Mouse (Mus musculus): ENCODE data around the gene Cfap36. TPM values are rescaled to one million over a fixed set of nuclear protein-coding genes. Genes with fewer than 3 reads are reported as not detected.
A peak's percentile ranks its signal among the peaks of the same experiment; 100 is the strongest.

Gene Cfap36
- total RNA-seq, 2 experiments from 2014 or later: 23.5 to 43.6 TPM

GRCm38 (mm10) chr11:29188981-29189380 is 58.2 kb downstream of the Cfap36 start:
- no peak for ATAC-seq (replicated peaks; ENCODE audit: low FRiP score, poor library complexity, severe bottlenecking)

GRCm38 (mm10) chr11:29181751-29182150 is 65.5 kb downstream of the Cfap36 start:
- no peak for ATAC-seq (replicated peaks; ENCODE audit: low FRiP score, poor library complexity, severe bottlenecking)

DNA sequence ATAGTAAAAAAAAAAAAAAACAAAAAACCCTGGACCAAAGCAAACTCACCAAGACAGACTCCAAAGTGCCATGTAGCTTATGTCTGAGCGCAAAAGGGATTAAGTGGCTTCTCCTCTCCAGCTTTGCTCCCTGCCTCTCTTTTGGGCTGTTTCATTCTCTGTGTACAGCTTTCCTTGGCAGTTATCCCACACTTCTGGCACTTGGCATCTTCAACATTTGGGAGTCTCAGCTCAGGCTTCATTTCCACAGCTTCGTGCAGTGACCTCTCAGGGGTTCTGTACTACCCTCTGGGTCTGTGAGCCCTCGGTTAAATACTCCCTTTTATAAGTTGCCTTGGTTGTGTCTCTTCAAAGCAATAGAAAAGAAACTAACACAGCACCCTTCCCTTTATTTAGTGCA is 66.6 kb downstream of the Cfap36 start:
- no peak for ATAC-seq (replicated peaks; ENCODE audit: low FRiP score, poor library complexity, severe bottlenecking)

DNA sequence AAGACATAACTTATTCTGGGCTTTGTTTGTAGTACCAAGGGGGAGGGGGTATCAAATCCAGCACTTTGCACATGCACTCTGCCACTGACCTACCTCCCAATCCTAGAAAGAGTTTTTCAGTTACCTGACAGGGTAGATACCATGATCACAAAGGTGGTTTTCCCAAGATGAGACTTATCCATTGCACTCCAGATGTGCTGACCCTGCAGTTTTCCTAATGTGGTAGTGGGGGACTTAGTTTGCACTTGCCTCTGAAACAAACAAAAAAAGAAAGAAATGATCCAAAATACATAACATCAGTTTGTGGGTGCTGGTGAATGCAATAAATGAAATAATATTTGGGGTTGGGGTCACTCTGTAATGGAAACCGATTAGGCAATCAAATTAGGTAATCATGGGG is 67.9 kb downstream of the Cfap36 start:
- no peak for ATAC-seq (replicated peaks; ENCODE audit: low FRiP score, poor library complexity, severe bottlenecking)

DNA sequence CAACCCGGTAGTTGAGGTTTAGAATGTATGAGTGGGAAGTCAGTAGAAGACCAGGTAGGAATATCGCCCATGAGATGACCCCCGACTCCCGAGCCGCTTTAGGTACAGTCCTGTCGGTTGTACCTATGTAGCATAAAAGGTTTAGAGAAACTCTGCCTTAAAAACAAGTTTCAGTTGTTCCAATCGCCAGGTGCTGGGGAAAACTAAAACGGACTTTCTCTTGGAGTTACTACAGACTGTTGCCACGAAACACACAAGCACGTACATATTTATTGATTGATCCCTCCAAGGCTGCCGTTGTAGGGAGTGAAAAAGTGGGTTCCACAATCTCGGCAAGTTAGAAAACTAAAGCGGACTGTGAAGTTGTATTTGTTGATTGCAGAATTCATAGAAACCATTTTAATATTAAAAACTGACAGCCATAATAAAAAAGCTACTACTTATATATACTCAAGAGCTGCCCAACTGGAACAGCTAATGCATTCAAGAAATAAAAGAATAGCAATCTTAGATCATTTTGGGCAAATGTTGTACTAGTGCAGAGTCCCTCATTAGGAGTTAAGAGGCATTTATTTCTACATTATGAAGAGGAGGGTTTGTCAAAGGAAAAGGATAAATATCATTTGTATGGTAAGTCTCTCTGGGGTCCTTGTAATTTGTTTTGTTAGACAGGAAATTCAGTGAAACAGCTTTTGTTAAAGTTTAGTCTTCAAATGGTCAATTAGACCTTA is 73.3 kb downstream of the Cfap36 start:
- ATAC-seq (replicated peaks; ENCODE audit: low FRiP score, poor library complexity, severe bottlenecking): no peak

DNA sequence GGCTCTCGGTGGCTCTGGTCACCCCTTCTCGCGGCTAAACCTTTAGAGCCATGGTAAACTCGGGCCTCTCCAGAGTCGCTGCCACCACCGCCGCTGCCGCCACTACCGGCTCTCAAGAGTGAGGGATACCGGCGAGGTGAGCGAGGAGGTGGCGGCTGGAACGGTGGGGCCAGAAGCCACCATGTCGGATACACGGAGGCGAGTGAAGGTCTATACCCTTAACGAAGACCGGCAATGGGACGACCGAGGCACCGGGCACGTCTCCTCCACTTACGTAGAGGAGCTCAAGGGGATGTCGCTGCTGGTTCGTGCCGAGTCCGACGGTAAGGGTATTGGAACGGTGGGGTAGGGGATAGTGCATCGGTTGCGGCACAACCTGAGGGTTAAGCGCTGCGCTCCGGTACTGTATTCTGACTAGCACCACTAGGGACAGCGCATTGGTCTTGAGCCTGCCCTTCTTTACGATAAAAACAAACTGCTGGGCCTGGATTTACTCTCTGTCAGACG is 74.0 kb downstream of the Cfap36 start:
- peak; percentile 68 for ATAC-seq (replicated peaks; ENCODE audit: low FRiP score, poor library complexity, severe bottlenecking)

GRCm38 (mm10) chr11:29172563-29173124 is 74.6 kb downstream of the Cfap36 start, which contains the start of gene Ppp4r3b:
Gene Ppp4r3b (plus strand): TSS chr11:29172890.
- peak; percentile 91 for ATAC-seq (replicated peaks; ENCODE audit: low FRiP score, poor library complexity, severe bottlenecking)

GRCm38 (mm10) chr11:29171959-29172391 is 75.2 kb downstream of the Cfap36 start:
- ATAC-seq (replicated peaks; ENCODE audit: low FRiP score, poor library complexity, severe bottlenecking): peak; percentile 36

Other genes with a start within 250 kb of the Cfap36 start
- 24.9 and 42.3 TPM in 2 replicates for gene Pnpt1, start 116.7 kb downstream of the Cfap36 start, total RNA-seq (2015; ENCODE audit: low replicate concordance)
- 26.3 and 35.0 TPM in 2 replicates for gene Pnpt1, start 116.7 kb downstream of the Cfap36 start, total RNA-seq (2017; ENCODE audit: low replicate concordance)
- 44.4 and 103 TPM in 2 replicates for gene Ppp4r3b, start 74.5 kb downstream of the Cfap36 start, total RNA-seq (2015; ENCODE audit: low replicate concordance)
- gene Ppp4r3b, start 74.5 kb downstream of the Cfap36 start, total RNA-seq (2017; ENCODE audit: low replicate concordance): 96.8 and 108 TPM in 2 replicates
- gene Ccdc88a, start 126.2 kb upstream of the Cfap36 start, total RNA-seq (2015; ENCODE audit: low replicate concordance): 24.3 and 27.8 TPM in 2 replicates
- gene Ccdc88a, start 126.2 kb upstream of the Cfap36 start, total RNA-seq (2017; ENCODE audit: low replicate concordance): 29.6 and 33.5 TPM in 2 replicates

Measured in erythroid progenitor cell, adult 5-6 weeks (primary cell).